Mouse (Mus musculus) liver, embryonic 15.5 days (tissue): Measurements from ENCODE around the gene Tmem95. TPM values are rescaled to one million over a fixed set of nuclear protein-coding genes. Genes with fewer than 3 reads are reported as not detected.
"Not testable (repeated sequence)": the region's sequence is repeated elsewhere in the genome, so short reads cannot be mapped to it uniquely, and the experiment has no call there.

Source experiments
- ATAC-seq: fragments of 200-750 bp; cut with Nextera tagmentation; 2 replicates; pipeline ENCODE4 v1.8.0; 2017; ENCODE audit warnings: moderate number of reproducible peaks, mild to moderate bottlenecking, moderate library complexity; ENCODE audit not compliant: insufficient read depth
- H3K27ac ChIP-seq: fragments of 300-500 bp; sonication (generic); replicated peaks from 2 replicates; pipeline ENCODE4 v1.5.1; 2015; ENCODE audit warnings: mild to moderate bottlenecking, inconsistent platforms
- H3K27me3 ChIP-seq: fragments of 300-500 bp; sonication (generic); 2 replicates; pipeline ENCODE4 v1.6.1; 2015; ENCODE audit warnings: mild to moderate bottlenecking, inconsistent platforms
- H3K36me3 ChIP-seq: fragments of 300-500 bp; sonication (generic); replicated peaks from 2 replicates; pipeline ENCODE4 v1.6.1; 2015; ENCODE audit warnings: moderate library complexity, mild to moderate bottlenecking, inconsistent platforms
- H3K4me1 ChIP-seq: fragments of 300-500 bp; sonication (generic); replicated peaks from 2 replicates; pipeline ENCODE4 v1.6.1; 2015; ENCODE audit warnings: inconsistent platforms
- H3K4me2 ChIP-seq: fragments of 300-500 bp; sonication (generic); 2 replicates; pipeline ENCODE4 v1.6.1; 2015; ENCODE audit warnings: moderate library complexity, mild to moderate bottlenecking, inconsistent platforms
- H3K4me3 ChIP-seq: fragments of 300-500 bp; sonication (generic); replicated peaks from 2 replicates; pipeline ENCODE4 v1.5.1; 2015; ENCODE audit warnings: mild to moderate bottlenecking, inconsistent platforms
- H3K9ac ChIP-seq: fragments of 300-500 bp; sonication (generic); 2 replicates; pipeline ENCODE4 v1.6.1; 2015; ENCODE audit warnings: moderate library complexity, mild to moderate bottlenecking, inconsistent platforms
- H3K9me3 ChIP-seq: fragments of 300-500 bp; sonication (generic); replicated peaks from 2 replicates; pipeline ENCODE4 v1.6.1; 2016; ENCODE audit warnings: inconsistent platforms
- WGBS: fragments of 180-500 bp; shearing (Covaris S2); methylation state at CpG from one replicate; pipeline ENCODE4 v1.1.7; 2015; ENCODE audit warnings: mixed read lengths; ENCODE audit not compliant: insufficient replicate concordance; 5-methylcytosine and 5-hydroxymethylcytosine counted together
- polyA plus RNA-seq: library from polyadenylated mRNA; unstranded; fragments of >200 nt; fragmentation: Nextera tagmentation; extraction: Ambion mirVana; gene quantifications from 2 replicates; pipeline ENCODE4 v1.2.1, GENCODE M21; 2015

The Tmem95 gene
- polyA plus RNA-seq, 1 experiment from 2014 or later = not detected

GRCm38 (mm10) chr11:69916652-69917378 lies 39.0 kb upstream of the Tmem95 start:
- peak overlapping the region; percentile 90 for H3K9ac ChIP-seq
- not testable (repeated sequence) for ATAC-seq, H3K9me3 ChIP-seq, H3K27me3 ChIP-seq
- WGBS = 22% methylated on average over 7 of the region's 7 CpGs
- peaks cover 64% of the 10 kb centered on the region for H3K4me1 ChIP-seq
- H3K4me2 ChIP-seq = peak overlapping the region; percentile 90
- peak overlapping the region; percentile 86 for H3K4me3 ChIP-seq
- peak overlapping the region; percentile 97 for H3K27ac ChIP-seq
- peaks cover 65% of the 10 kb centered on the region for H3K36me3 ChIP-seq

- Histone ChIP-seq H3K4me1 (peaks cover 64% of the 10 kb centered on the region), H3K27ac (peak overlapping the region; percentile 97), H3K4me2 (peak overlapping the region; percentile 90), H3K4me3 (peak overlapping the region; percentile 86), H3K9ac (peak overlapping the region; percentile 90), H3K9me3 (no peaks in the 10 kb centered on the region), H3K36me3 (peaks cover 74% of the 10 kb centered on the region), H3K27me3 (no peaks in the 10 kb centered on the region)
- 17% methylated on average over 5 of the region's 5 CpGs for WGBS
- ATAC-seq = peak; percentile 62
These were observed 38.1 kb upstream of the Tmem95 start for GRCm38 (mm10) chr11:69915667-69916627.

- Histone ChIP-seq H3K27ac (peak overlapping the region; percentile 97), H3K9me3 (no peaks in the 10 kb centered on the region), H3K36me3 (peaks cover 84% of the 10 kb centered on the region), H3K4me3 (peak overlapping the region; percentile 86), H3K27me3 (no peaks in the 10 kb centered on the region), H3K9ac (peak overlapping the region; percentile 90), H3K4me2 (peak overlapping the region; percentile 90), H3K4me1 (peaks cover 64% of the 10 kb centered on the region)
- no peak for ATAC-seq
- 20% methylated on average over 9 of the region's 9 CpGs for WGBS
These were observed 37.2 kb upstream of the Tmem95 start for GRCm38 (mm10) chr11:69914917-69915430.

GRCm38 (mm10) chr11:69914372-69914764 lies 36.5 kb upstream of the Tmem95 start:
- Histone ChIP-seq H3K9ac (peak overlapping the region; percentile 90), H3K36me3 (peaks cover 88% of the 10 kb centered on the region), H3K27ac (peak overlapping the region; percentile 97), H3K4me1 (peaks cover 62% of the 10 kb centered on the region), H3K4me3 (peak overlapping the region; percentile 86), H3K27me3 (no peaks in the 10 kb centered on the region), H3K9me3 (no peaks in the 10 kb centered on the region), H3K4me2 (peak overlapping the region; percentile 90)
- WGBS = under 1% methylated on average over 17 of the region's 17 CpGs
- peak; percentile 24; the same call in 1 of the 2 replicates for ATAC-seq

- H3K4me1 ChIP-seq = peaks cover 56% of the 10 kb centered on the region
These were observed 35.9 kb upstream of the Tmem95 start, which contains the start of gene Gps2 for GRCm38 (mm10) chr11:69913554-69914371. TSS of gene Gps2 (plus strand) at chr11:69913888.

DNA sequence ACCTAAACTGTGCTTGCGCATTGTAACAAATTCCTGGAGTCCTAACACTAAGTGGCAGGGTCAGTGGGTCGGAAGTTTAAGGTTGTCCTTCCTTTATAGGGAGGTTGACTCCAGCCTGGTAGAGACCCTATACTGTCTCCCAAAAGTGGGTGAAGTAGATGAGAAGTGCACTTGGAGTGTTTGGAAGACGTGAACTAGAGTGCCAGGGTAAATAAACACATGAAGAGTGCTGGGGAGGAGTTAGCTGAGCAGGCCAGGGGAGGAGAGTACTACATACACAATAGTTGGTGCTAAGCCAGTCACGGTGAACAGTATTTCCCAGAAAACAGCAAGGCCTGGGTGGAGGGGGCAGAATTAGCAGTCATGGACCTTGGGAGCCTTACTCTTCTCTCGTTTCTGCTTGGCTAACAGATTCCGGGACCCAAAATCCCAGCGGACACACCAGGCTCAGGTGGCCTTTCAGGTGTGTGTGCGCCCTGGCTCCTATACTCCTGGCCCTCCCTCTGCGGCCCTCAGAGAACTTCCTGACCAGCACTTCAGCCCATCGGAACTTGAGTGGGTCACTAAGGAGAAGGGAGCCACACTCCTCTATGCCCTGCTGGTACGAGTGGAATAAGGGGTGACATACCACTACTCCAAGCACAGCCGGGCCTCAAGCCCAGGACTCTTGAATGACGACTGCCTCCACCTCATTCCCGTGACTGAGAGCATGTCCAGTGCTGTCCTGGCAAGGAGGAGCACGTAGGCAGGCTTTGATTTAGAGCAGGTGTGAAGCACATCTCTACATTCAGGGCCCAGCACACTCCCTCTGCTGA lies 35.1 kb upstream of the Tmem95 start:
- Histone ChIP-seq H3K36me3 (peaks cover 88% of the 10 kb centered on the region), H3K9ac (peak overlapping the region; percentile 90), H3K9me3 (no peaks in the 10 kb centered on the region), H3K4me3 (peak overlapping the region; percentile 86), H3K27me3 (no peaks in the 10 kb centered on the region), H3K4me2 (peak overlapping the region; percentile 90), H3K27ac (peak overlapping the region; percentile 97), H3K4me1 (peaks cover 48% of the 10 kb centered on the region)
- no peak for ATAC-seq
- WGBS = 75% methylated on average over 15 of the region's 15 CpGs

More at GRCm38 (mm10) chr11:69913554-69914371, 35.9 kb upstream of the Tmem95 start, which contains the start of gene Gps2:
- Histone ChIP-seq H3K9me3 (no peaks in the 10 kb centered on the region), H3K9ac (peak within 1 kb of the TSS; percentile 90), H3K27me3 (no peaks in the 10 kb centered on the region), H3K4me2 (peak within 1 kb of the TSS; percentile 90), H3K27ac (peak within 1 kb of the TSS; percentile 97), H3K36me3 (peaks cover 88% of the 10 kb centered on the region), H3K4me3 (peak within 1 kb of the TSS; percentile 86)
- WGBS = 1% methylated on average over 61 of the region's 61 CpGs
- peak; percentile 67 for ATAC-seq

DNA sequence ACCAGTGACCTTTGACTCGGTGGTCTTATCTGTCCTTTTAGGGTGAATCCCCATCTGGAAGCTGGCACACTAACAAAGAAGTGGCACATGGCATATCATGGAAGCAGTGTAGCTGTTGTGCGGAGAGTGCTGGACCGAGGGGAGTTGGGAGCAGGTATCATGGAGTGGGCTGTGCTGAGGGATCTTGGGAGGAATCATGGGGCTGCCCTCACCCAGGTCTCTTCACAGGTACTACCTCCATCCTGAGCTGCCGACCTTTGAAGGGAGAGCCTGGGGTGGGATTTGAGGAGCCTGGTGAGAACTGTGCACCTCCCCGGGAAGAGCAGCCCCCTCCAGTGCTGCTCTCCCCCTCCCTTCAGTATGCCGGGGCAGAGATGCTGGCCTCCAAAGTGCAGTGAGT lies 33.9 kb upstream of the Tmem95 start:
- Histone ChIP-seq H3K4me2 (no peak overlapping the region), H3K9ac (no peak overlapping the region), H3K4me1 (peaks cover 36% of the 10 kb centered on the region), H3K9me3 (no peaks in the 10 kb centered on the region), H3K36me3 (peaks cover 88% of the 10 kb centered on the region), H3K27me3 (no peaks in the 10 kb centered on the region), H3K4me3 (no peak overlapping the region), H3K27ac (no peak overlapping the region)
- 77% methylated on average over 6 of the region's 6 CpGs for WGBS
- no peak for ATAC-seq

GRCm38 (mm10) chr11:69910781-69911560 lies 33.2 kb upstream of the Tmem95 start:
- WGBS = 86% methylated on average over 17 of the region's 17 CpGs
- Histone ChIP-seq H3K4me1 (peaks cover 28% of the 10 kb centered on the region), H3K36me3 (peaks cover 88% of the 10 kb centered on the region), H3K4me2 (no peak overlapping the region), H3K27ac (no peak overlapping the region), H3K9me3 (no peaks in the 10 kb centered on the region), H3K9ac (no peak overlapping the region), H3K4me3 (no peak overlapping the region), H3K27me3 (no peaks in the 10 kb centered on the region)
- ATAC-seq = no peak

GRCm38 (mm10) chr11:69910177-69910576 lies 32.4 kb upstream of the Tmem95 start:
- ATAC-seq = no peak
- Histone ChIP-seq H3K36me3 (peaks cover 88% of the 10 kb centered on the region), H3K27me3 (no peaks in the 10 kb centered on the region), H3K4me1 (peaks cover 20% of the 10 kb centered on the region), H3K9me3 (no peaks in the 10 kb centered on the region), H3K4me2 (no peak overlapping the region), H3K27ac (no peak overlapping the region), H3K9ac (no peak overlapping the region), H3K4me3 (no peak overlapping the region)
- 86% methylated on average over 8 of the region's 8 CpGs for WGBS
